Mouse (Mus musculus) liver, embryonic 14.5 days (tissue): ENCODE measurements around the gene Meig1.

ENCODE experiments used
- CTCF ChIP-seq: IDR thresholded peaks from 2 replicates; pipeline ENCODE4 v1.5.1; 2016; ENCODE audit warnings: antibody characterized with exemption, low read depth, control low read depth
- EP300 ChIP-seq: IDR thresholded peaks from 2 replicates; pipeline ENCODE4 v1.6.1; 2016; ENCODE audit warnings: antibody characterized with exemption, low read depth

GRCm38 (mm10) chr2:3430956-3431355, 8.5 kb upstream of the Meig1 start:
- TF ChIP-seq CTCF (no peak), EP300 (no peak)
